ENCODE assay signal across 8 mouse cellular contexts in genomic region chr11:120458847-120459597, GRCm38 (mm10). TPM values are rescaled to one million over a fixed set of nuclear protein-coding genes. Genes with fewer than 3 reads are reported as not detected.
DNase-seq lines count a peak whose midpoint lies in the region; ATAC-seq and TF ChIP-seq lines count a peak whose summit lies in the region.

No protein-coding gene starts in this region.

- H3K4me2 ChIP-seq in intestine, postnatal 0 days (replicated peaks; ENCODE audit: low read depth), result peak overlapping the region; percentile 91
- peak overlapping the region; percentile 69 for H3K4me2 ChIP-seq in neural tube, embryonic 14.5 days (ENCODE audit: low read depth, low read length)

- H3K36me3 ChIP-seq in intestine, postnatal 0 days (ENCODE audit: control insufficient read depth, insufficient read depth), result peaks cover 22% of the 10 kb centered on the region
- peaks cover 24% of the 10 kb centered on the region for H3K36me3 ChIP-seq in neural tube, embryonic 14.5 days (ENCODE audit: control insufficient read depth, insufficient read depth, low read length)

- peak overlapping the region; percentile 95; the same call in 1 of the 2 replicates for H3K27ac ChIP-seq in layer of hippocampus, adult 2 months
- H3K27ac ChIP-seq in brown adipose tissue, adult 24 weeks (replicated peaks; ENCODE audit: low read depth, low read length), result no peak overlapping the region
- no peak overlapping the region for H3K27ac ChIP-seq in intestine, postnatal 0 days (ENCODE audit: low read depth, low read length)
- H3K27ac ChIP-seq in neural tube, embryonic 14.5 days (ENCODE audit: low read depth, low read length), result no peak overlapping the region

- DNase-seq in layer of hippocampus, adult 2 months (ENCODE audit: low spot score in 2 of 2), result no peak
- DNase-seq in layer of hippocampus, adult 11-12 months (ENCODE audit: low spot score), result no peak
- no peak for DNase-seq in T-cell, adult 2 months (ENCODE audit: low spot score)
- DNase-seq in cerebellum, adult 9-10 months, result no peak
- no peak for DNase-seq in cerebellum, adult 9-11 months

- H3K27me3 ChIP-seq in intestine, postnatal 0 days (replicated peaks; ENCODE audit: control insufficient read depth, insufficient read depth, low read length), result no peaks in the 10 kb centered on the region
- H3K27me3 ChIP-seq in neural tube, embryonic 14.5 days (ENCODE audit: control insufficient read depth, insufficient read depth, low read length), result no peaks in the 10 kb centered on the region

- ATAC-seq in intestine, postnatal 0 days, result no peak
- no peak for ATAC-seq in neural tube, embryonic 14.5 days (ENCODE audit: low read depth)

- H3K4me1 ChIP-seq in brown adipose tissue, adult 24 weeks (ENCODE audit: control insufficient read depth, insufficient read depth, insufficient read length, low read length), result no peaks in the 10 kb centered on the region
- H3K4me1 ChIP-seq in intestine, postnatal 0 days (replicated peaks; ENCODE audit: control insufficient read depth, insufficient read depth, low read length), result 0 out of 2 replicates have a peak, but pooled peaks cover 3% of the 10 kb centered on the region
- H3K4me1 ChIP-seq in neural tube, embryonic 14.5 days (ENCODE audit: control insufficient read depth, insufficient read depth, low read length), result peaks cover 12% of the 10 kb centered on the region; the same call in 1 of the 2 replicates

- peak overlapping the region; percentile 83 for H3K9ac ChIP-seq in intestine, postnatal 0 days (ENCODE audit: low read depth, low read length)
- peak overlapping the region; percentile 90; the same call in 1 of the 2 replicates for H3K9ac ChIP-seq in neural tube, embryonic 14.5 days (replicated peaks; ENCODE audit: low read depth, low read length)

- peak; percentile 54 for TF ChIP-seq CTCF in layer of hippocampus, adult 2 months (conservative IDR thresholded peaks at IDR 0.05)
- TF ChIP-seq CTCF in intestine, postnatal 0 days (IDR thresholded peaks at IDR 0.05; ENCODE audit: low read depth), result peak; percentile 47

- H3K4me3 ChIP-seq in layer of hippocampus, adult 2 months, result peak overlapping the region; percentile 77
- H3K4me3 ChIP-seq in brown adipose tissue, adult 24 weeks (ENCODE audit: insufficient read depth, low read depth, low read length), result peak overlapping the region; percentile 88
- H3K4me3 ChIP-seq in intestine, postnatal 0 days (ENCODE audit: low read depth, low read length), result peak overlapping the region; percentile 88
- H3K4me3 ChIP-seq in neural tube, embryonic 14.5 days (ENCODE audit: low read depth, low read length), result peak overlapping the region; percentile 95

- no peaks in the 10 kb centered on the region for H3K9me3 ChIP-seq in intestine, postnatal 0 days (ENCODE audit: control insufficient read depth)
- no peaks in the 10 kb centered on the region for H3K9me3 ChIP-seq in neural tube, embryonic 14.5 days (ENCODE audit: control insufficient read depth, low read length)

- 53% methylated on average over 6 of the region's 6 CpGs for WGBS in intestine, postnatal 0 days
- WGBS in neural tube, embryonic 14.5 days, result 74% methylated on average over 6 of the region's 6 CpGs

RNA-seq across cellular contexts. Expression of gene Ccdc137, which starts 1.1 kb away (rescaled TPM):
- 10 to 100 TPM; 20.0 to 32.3 TPM for total RNA-seq in layer of hippocampus, adult 2 months (2021)
- 5.7 and 8.6 TPM in 2 replicates for polyA plus RNA-seq in brown adipose tissue, adult 24 weeks (2012; ENCODE audit: insufficient read depth, insufficient read length, missing spikeins)
- polyA plus RNA-seq in intestine, postnatal 0 days (2015; fragmentation: Nextera tagmentation; extraction: Ambion mirVana), result 14.1 and 16.0 TPM in 2 replicates
- polyA plus RNA-seq in neural tube, embryonic 14.5 days (2014; fragmentation: Nextera tagmentation; extraction: Ambion mirVana), result 21.6 and 28.4 TPM in 2 replicates

RNA-seq across cellular contexts. Expression of gene Oxld1, which starts 1.2 kb away (rescaled TPM):
- 10 to 100 TPM; 17.7 to 19.0 TPM for total RNA-seq in layer of hippocampus, adult 2 months (2021)
- 58.7 and 70.2 TPM in 2 replicates for polyA plus RNA-seq in brown adipose tissue, adult 24 weeks (2012; ENCODE audit: insufficient read depth, insufficient read length, missing spikeins)
- polyA plus RNA-seq in intestine, postnatal 0 days (2015; fragmentation: Nextera tagmentation; extraction: Ambion mirVana), result 15.5 and 17.6 TPM in 2 replicates
- 12.0 and 12.9 TPM in 2 replicates for polyA plus RNA-seq in neural tube, embryonic 14.5 days (2014; fragmentation: Nextera tagmentation; extraction: Ambion mirVana)

RNA-seq across cellular contexts. Expression of gene Pde6g, which starts 5.7 kb away (rescaled TPM):
- under 1 TPM in 1 of 2 experiments, not detected in 1; 0.44 TPM for total RNA-seq in layer of hippocampus, adult 2 months (2021)
- not detected in 2 replicates for polyA plus RNA-seq in brown adipose tissue, adult 24 weeks (2012; ENCODE audit: insufficient read depth, insufficient read length, missing spikeins)
- polyA plus RNA-seq in intestine, postnatal 0 days (2015; fragmentation: Nextera tagmentation; extraction: Ambion mirVana), result 0.22 TPM in 1 of 2 replicates, not detected in the other
- 0.31 and 0.59 TPM in 2 replicates for polyA plus RNA-seq in neural tube, embryonic 14.5 days (2014; fragmentation: Nextera tagmentation; extraction: Ambion mirVana)

RNA-seq across cellular contexts. Expression of gene Arl16, which starts 8.4 kb away (rescaled TPM):
- 10 to 100 TPM; 52.0 to 54.8 TPM for total RNA-seq in layer of hippocampus, adult 2 months (2021)
- polyA plus RNA-seq in brown adipose tissue, adult 24 weeks (2012; ENCODE audit: insufficient read depth, insufficient read length, missing spikeins), result 11.4 and 20.4 TPM in 2 replicates
- 22.8 and 23.3 TPM in 2 replicates for polyA plus RNA-seq in intestine, postnatal 0 days (2015; fragmentation: Nextera tagmentation; extraction: Ambion mirVana)
- 65.5 and 68.1 TPM in 2 replicates for polyA plus RNA-seq in neural tube, embryonic 14.5 days (2014; fragmentation: Nextera tagmentation; extraction: Ambion mirVana)

RNA-seq across cellular contexts. Expression of gene Tspan10, which starts 16.6 kb away (rescaled TPM):
- total RNA-seq in layer of hippocampus, adult 2 months (2021), result under 1 TPM in 1 of 2 experiments, not detected in 1; 0.20 TPM
- not detected in 2 replicates for polyA plus RNA-seq in brown adipose tissue, adult 24 weeks (2012; ENCODE audit: insufficient read depth, insufficient read length, missing spikeins)
- polyA plus RNA-seq in intestine, postnatal 0 days (2015; fragmentation: Nextera tagmentation; extraction: Ambion mirVana), result not detected in 2 replicates
- not detected in 2 replicates for polyA plus RNA-seq in neural tube, embryonic 14.5 days (2014; fragmentation: Nextera tagmentation; extraction: Ambion mirVana)
